Mouse (Mus musculus) embryo, embryonic 9.5 days (tissue): ENCODE measurements around the gene Myb.

ENCODE experiments used
- DNase-seq: peaks from one replicate; pipeline ENCODE4 v3.0.0-alpha.2; 2017; ENCODE audit errors: extremely low spot score

Myb gene

GRCm38 (mm10) chr10:21128086-21128611 is 32.6 kb downstream of the Myb start:
- DNase-seq = no peak

GRCm38 (mm10) chr10:21118341-21118740 is 42.4 kb downstream of the Myb start:
- DNase-seq = no peak

- DNase-seq = no peak
Observed at GRCm38 (mm10) chr10:21114459-21114858, 46.3 kb downstream of the Myb start.

- no peak for DNase-seq
Observed at GRCm38 (mm10) chr10:21112689-21113088, 48.1 kb downstream of the Myb start.

- DNase-seq = no peak
Observed at GRCm38 (mm10) chr10:21109337-21110056, 51.3 kb downstream of the Myb start.

GRCm38 (mm10) chr10:21108796-21109195 is 52.0 kb downstream of the Myb start:
- no peak for DNase-seq

GRCm38 (mm10) chr10:21108182-21108581 is 52.6 kb downstream of the Myb start:
- DNase-seq = no peak

GRCm38 (mm10) chr10:21105206-21105605 is 55.6 kb downstream of the Myb start:
- DNase-seq = no peak

- DNase-seq = no peak
Observed at GRCm38 (mm10) chr10:21102689-21103088, 58.1 kb downstream of the Myb start.

GRCm38 (mm10) chr10:21101948-21102347 is 58.8 kb downstream of the Myb start:
- DNase-seq = peak; percentile 14

GRCm38 (mm10) chr10:21100646-21101249 is 60.0 kb downstream of the Myb start:
- DNase-seq = no peak

GRCm38 (mm10) chr10:21099515-21099914 is 61.3 kb downstream of the Myb start:
- no peak for DNase-seq

- no peak for DNase-seq
Observed at GRCm38 (mm10) chr10:21095541-21095940, 65.2 kb downstream of the Myb start.

GRCm38 (mm10) chr10:21094896-21095295 is 65.9 kb downstream of the Myb start:
- no peak for DNase-seq

GRCm38 (mm10) chr10:21093301-21093700 is 67.5 kb downstream of the Myb start:
- DNase-seq = no peak

GRCm38 (mm10) chr10:21092501-21093270 is 68.1 kb downstream of the Myb start:
- no peak for DNase-seq

- no peak for DNase-seq
Observed at GRCm38 (mm10) chr10:21090922-21091700, 69.7 kb downstream of the Myb start.

- no peak for DNase-seq
Observed at GRCm38 (mm10) chr10:21089541-21089940, 71.2 kb downstream of the Myb start.

GRCm38 (mm10) chr10:21087614-21088232 is 73.1 kb downstream of the Myb start:
- no peak for DNase-seq

- DNase-seq = no peak
Observed at GRCm38 (mm10) chr10:21085044-21085443, 75.7 kb downstream of the Myb start.

GRCm38 (mm10) chr10:21083391-21083918 is 77.3 kb downstream of the Myb start:
- DNase-seq = no peak
